Mouse (Mus musculus) stomach, postnatal 0 days (tissue): ENCODE data around the gene Dctd. TPM values are rescaled to one million over a fixed set of nuclear protein-coding genes. Genes with fewer than 3 reads are reported as not detected.
A peak's percentile ranks its signal among the peaks of the same experiment; 100 is the strongest.

Experiments used
- ATAC-seq: fragments of 200-750 bp; cut with Nextera tagmentation; 2 replicates; pipeline ENCODE4 v1.8.0; 2017; ENCODE audit not compliant: low FRiP score, low TSS enrichment
- DNase-seq: peaks from one replicate; pipeline ENCODE4 v3.0.0-alpha.2; 2016; ENCODE audit warnings: low spot score
- H3K27ac ChIP-seq: fragments of 300-500 bp; sonication (generic); replicated peaks from 2 replicates; pipeline ENCODE4 v1.5.1; 2014; ENCODE audit warnings: mild to moderate bottlenecking, control low read depth
- H3K27me3 ChIP-seq: fragments of 300-500 bp; sonication (generic); 2 replicates; pipeline ENCODE4 v1.6.1; 2014; ENCODE audit warnings: low read length; ENCODE audit not compliant: control insufficient read depth, insufficient read depth
- H3K36me3 ChIP-seq: fragments of 300-500 bp; sonication (generic); 2 replicates; pipeline ENCODE4 v1.6.1; 2014; ENCODE audit warnings: low read length, mixed read lengths; ENCODE audit not compliant: control insufficient read depth, insufficient read depth
- H3K4me1 ChIP-seq: fragments of 300-500 bp; sonication (generic); replicated peaks from 2 replicates; pipeline ENCODE4 v1.6.1; 2014; ENCODE audit warnings: antibody characterized with exemption; ENCODE audit not compliant: control insufficient read depth, insufficient read depth
- H3K4me2 ChIP-seq: fragments of 300-500 bp; sonication (generic); replicated peaks from 2 replicates; pipeline ENCODE4 v1.6.1; 2014; ENCODE audit warnings: low read depth, mild to moderate bottlenecking, control low read depth, moderate library complexity
- H3K4me3 ChIP-seq: fragments of 300-500 bp; sonication (generic); 2 replicates; pipeline ENCODE4 v1.5.1; 2014; ENCODE audit warnings: low read depth, low read length, control low read depth
- H3K9ac ChIP-seq: fragments of 300-500 bp; sonication (generic); 2 replicates; pipeline ENCODE4 v1.6.1; 2014; ENCODE audit warnings: mild to moderate bottlenecking, low read length, control low read depth, mixed read lengths
- H3K9me3 ChIP-seq: fragments of 300-500 bp; sonication (generic); 2 replicates; pipeline ENCODE4 v1.6.1; 2016; ENCODE audit warnings: low read length; ENCODE audit not compliant: control insufficient read depth
- CTCF ChIP-seq: IDR thresholded peaks from 2 replicates; pipeline ENCODE4 v1.5.1; 2016; ENCODE audit warnings: antibody characterized with exemption, low read depth, mild to moderate bottlenecking, moderate library complexity
- EP300 ChIP-seq: optimal IDR thresholded peaks from 2 replicates; pipeline ENCODE3; 2016; ENCODE audit warnings: antibody characterized with exemption
- WGBS: fragments of 180-500 bp; shearing (Covaris S2); extraction: QIAGEN DNeasy Blood & Tissue Kit; methylation state at CpG from one replicate; pipeline ENCODE4 v1.1.7; 2014; 5-methylcytosine and 5-hydroxymethylcytosine counted together
- polyA plus RNA-seq: library from polyadenylated mRNA; unstranded; fragments of >200 nt; fragmentation: Nextera tagmentation; extraction: Ambion mirVana; gene quantifications from 2 replicates; pipeline ENCODE4 v1.2.1, GENCODE M21; 2015

Gene Dctd
- polyA plus RNA-seq, 1 experiment from 2014 or later: 8.4 TPM

DNA sequence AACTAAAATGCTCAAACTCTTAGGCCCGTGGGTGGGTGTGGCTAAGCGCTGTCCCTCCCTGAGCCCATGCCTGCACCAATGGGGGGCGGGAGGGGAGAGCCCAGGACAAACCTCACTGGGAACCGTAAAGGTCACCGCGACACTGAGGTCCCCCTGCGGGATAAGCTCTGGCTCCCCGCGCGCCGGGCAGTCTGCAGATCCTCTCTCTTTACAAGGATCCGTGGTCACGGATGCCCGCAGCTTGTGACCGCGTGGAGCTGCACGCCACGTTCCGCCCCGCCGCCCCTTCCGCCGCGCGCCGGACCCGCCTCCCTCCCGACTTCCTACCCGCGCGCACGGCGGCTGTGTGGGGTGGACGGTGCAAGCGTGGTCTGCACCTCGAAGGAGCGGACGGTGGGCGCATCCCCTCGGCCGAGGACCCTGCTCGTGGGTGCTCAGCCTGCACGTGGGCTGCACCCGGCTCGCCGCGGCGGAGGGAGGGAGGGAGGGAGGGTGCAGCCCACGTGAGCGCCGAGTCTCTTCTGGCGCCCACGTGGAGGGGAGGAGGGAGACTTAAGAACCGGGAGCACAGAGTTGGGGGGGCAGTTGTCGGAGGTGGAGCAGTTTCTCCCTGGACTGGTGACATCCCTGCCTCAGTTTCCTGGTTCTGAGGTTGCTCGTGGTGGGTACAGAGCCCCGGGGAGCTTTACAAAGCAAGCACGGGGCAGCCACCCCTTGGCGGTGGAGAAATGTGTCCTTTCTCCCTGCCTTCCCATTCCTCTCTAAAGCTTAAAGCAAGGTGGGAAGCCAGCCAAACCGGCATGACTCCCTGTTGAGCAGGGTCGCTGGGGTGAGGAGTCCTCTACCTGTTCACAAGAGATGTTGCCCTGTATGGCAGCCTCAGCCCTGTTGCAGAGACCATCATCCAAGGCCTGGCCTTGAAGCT lies 11.2 kb downstream of the Dctd start:
- peak; percentile 73 for DNase-seq
- Histone ChIP-seq H3K4me3 (peak overlapping the region; percentile 67), H3K9me3 (no peaks in the 10 kb centered on the region), H3K27me3 (no peaks in the 10 kb centered on the region), H3K27ac (peak overlapping the region; percentile 45), H3K9ac (peak overlapping the region; percentile 68), H3K4me1 (no peaks in the 10 kb centered on the region), H3K4me2 (peak overlapping the region; percentile 77), H3K36me3 (no peaks in the 10 kb centered on the region)
- no peak for TF ChIP-seq EP300
- no peak for TF ChIP-seq CTCF
- under 1% methylated on average over 54 of the region's 61 CpGs for WGBS
- ATAC-seq: peak; percentile 88

- TF ChIP-seq CTCF: no peak
- no peak for TF ChIP-seq EP300
- no peaks in the 10 kb centered on the region; the same call in 1 of the 2 replicates for H3K36me3 ChIP-seq
- H3K27me3 ChIP-seq: no peaks in the 10 kb centered on the region
- no peak overlapping the region for H3K4me3 ChIP-seq
- WGBS: 66% methylated on average over 6 of the region's 6 CpGs
- H3K27ac ChIP-seq: no peak overlapping the region
- DNase-seq: no peak
- H3K9me3 ChIP-seq: no peaks in the 10 kb centered on the region
- H3K4me1 ChIP-seq: no peaks in the 10 kb centered on the region
- ATAC-seq: no peak
- H3K9ac ChIP-seq: no peak overlapping the region
- H3K4me2 ChIP-seq: no peak overlapping the region
These were observed 15.7 kb downstream of the Dctd start for GRCm38 (mm10) chr8:48114591-48114990.

DNA sequence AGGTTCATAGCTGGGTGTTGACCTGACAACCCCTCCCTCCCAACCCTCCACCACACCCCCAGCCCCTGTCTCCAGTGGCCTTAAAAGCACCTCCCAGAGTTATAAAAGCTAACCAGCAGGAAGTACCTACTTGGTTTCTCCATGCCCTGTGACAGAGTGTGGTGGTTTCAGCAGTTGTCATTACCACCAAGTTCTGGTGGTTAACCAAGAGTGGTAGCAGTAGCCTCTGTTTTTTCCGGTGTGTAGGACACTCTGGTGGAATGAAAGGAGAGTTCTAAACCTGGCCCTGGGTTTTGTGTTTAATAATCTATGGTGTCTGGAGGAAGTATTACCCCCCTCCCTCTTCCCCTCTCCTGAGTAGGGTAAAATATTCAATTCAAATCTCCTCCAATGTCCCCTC lies 24.1 kb downstream of the Dctd start:
- ATAC-seq (no peak), DNase-seq (no peak)
- Histone ChIP-seq H3K4me3 (no peak overlapping the region), H3K4me2 (no peak overlapping the region), H3K27me3 (no peaks in the 10 kb centered on the region), H3K4me1 (no peaks in the 10 kb centered on the region), H3K9me3 (no peaks in the 10 kb centered on the region), H3K9ac (no peak overlapping the region), H3K36me3 (no peaks in the 10 kb centered on the region), H3K27ac (no peak overlapping the region)
- TF ChIP-seq EP300 (no peak), CTCF (no peak)
- WGBS: 96% methylated on average over 1 of the region's 1 CpGs

DNA sequence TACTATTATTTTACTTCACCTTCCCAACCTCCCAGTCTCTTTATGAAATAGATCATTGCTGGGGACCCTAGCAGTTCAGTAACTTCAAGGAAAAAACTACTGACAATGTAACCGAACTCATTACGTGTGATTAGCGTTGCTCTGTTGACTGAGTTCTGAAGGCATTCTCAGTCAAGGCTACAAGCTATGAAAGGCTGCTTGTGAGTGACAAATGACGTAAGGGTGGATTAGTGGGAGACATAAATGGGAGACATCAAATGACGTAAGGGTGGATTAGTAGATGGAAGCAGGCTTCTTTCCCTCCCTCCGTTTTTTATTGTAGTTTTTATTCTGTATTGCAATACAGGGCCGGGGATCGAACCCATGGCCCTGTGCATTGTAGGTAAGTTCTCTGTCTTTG lies 26.0 kb downstream of the Dctd start:
- no peaks in the 10 kb centered on the region for H3K9me3 ChIP-seq
- no peak overlapping the region for H3K27ac ChIP-seq
- H3K4me1 ChIP-seq: no peaks in the 10 kb centered on the region
- WGBS: 87% methylated on average over 8 of the region's 8 CpGs
- no peak overlapping the region for H3K4me3 ChIP-seq
- no peak for DNase-seq
- no peak overlapping the region for H3K4me2 ChIP-seq
- H3K36me3 ChIP-seq: no peaks in the 10 kb centered on the region
- TF ChIP-seq EP300 (no peak), CTCF (no peak)
- no peak for ATAC-seq
- H3K9ac ChIP-seq: no peak overlapping the region
- H3K27me3 ChIP-seq: no peaks in the 10 kb centered on the region

DNA sequence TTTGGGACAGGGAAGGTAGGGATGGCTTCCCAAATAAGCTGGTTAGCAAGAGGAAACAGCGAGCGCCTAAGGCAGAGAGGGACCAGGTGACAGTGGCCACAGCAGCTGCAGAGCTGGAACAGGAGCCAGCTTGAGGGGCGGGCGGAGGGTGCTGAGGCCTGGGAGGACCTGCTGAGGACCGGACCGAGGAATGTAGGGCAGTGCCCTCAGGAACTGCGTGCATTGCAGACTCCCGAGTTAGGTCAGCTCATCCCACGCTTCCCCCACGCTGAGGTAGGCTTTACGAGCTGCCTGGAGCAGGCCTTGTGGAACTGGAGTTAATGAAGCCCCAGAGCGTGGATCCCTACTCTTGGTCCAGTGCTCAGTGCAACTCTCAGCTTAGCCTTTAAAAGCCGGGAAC lies 28.1 kb downstream of the Dctd start:
- ATAC-seq (no peak), DNase-seq (no peak)
- no peaks in the 10 kb centered on the region for H3K4me1 ChIP-seq
- H3K27ac ChIP-seq: no peak overlapping the region
- H3K4me2 ChIP-seq: no peak overlapping the region
- no peaks in the 10 kb centered on the region for H3K27me3 ChIP-seq
- WGBS: 90% methylated on average over 11 of the region's 13 CpGs
- H3K36me3 ChIP-seq: no peaks in the 10 kb centered on the region
- no peak overlapping the region for H3K4me3 ChIP-seq
- TF ChIP-seq CTCF (no peak), EP300 (no peak)
- no peaks in the 10 kb centered on the region for H3K9me3 ChIP-seq
- no peak overlapping the region for H3K9ac ChIP-seq

- TF ChIP-seq EP300 (no peak), CTCF (no peak)
- ATAC-seq (no peak), DNase-seq (no peak)
- Histone ChIP-seq H3K9ac (no peak overlapping the region), H3K4me1 (no peaks in the 10 kb centered on the region), H3K27ac (no peak overlapping the region), H3K36me3 (no peaks in the 10 kb centered on the region), H3K4me2 (no peak overlapping the region), H3K4me3 (no peak overlapping the region), H3K9me3 (no peaks in the 10 kb centered on the region), H3K27me3 (no peaks in the 10 kb centered on the region)
- 67% methylated on average over 8 of the region's 8 CpGs for WGBS
These were observed 31.4 kb downstream of the Dctd start for GRCm38 (mm10) chr8:48130266-48130665.
